Mouse (Mus musculus) heart, embryonic 11.5 days (tissue): ENCODE data around the gene Adprh. TPM values are rescaled to one million over a fixed set of nuclear protein-coding genes. Genes with fewer than 3 reads are reported as not detected.
A peak's percentile ranks its signal among the peaks of the same experiment; 100 is the strongest.

Experiments
- ATAC-seq: fragments of 200-750 bp; cut with Nextera tagmentation; replicated peaks from 2 replicates; pipeline ENCODE4 v1.8.0; 2017; ENCODE audit warnings: moderate library complexity; ENCODE audit not compliant: insufficient number of reproducible peaks, low FRiP score, low TSS enrichment
- H3K27ac ChIP-seq: fragments of 300-500 bp; sonication (generic); 2 replicates; pipeline ENCODE4 v1.5.1; 2014; ENCODE audit warnings: mild to moderate bottlenecking, low read depth, low read length
- H3K27me3 ChIP-seq: fragments of 300-500 bp; sonication (generic); 2 replicates; pipeline ENCODE4 v1.6.1; 2014; ENCODE audit warnings: mild to moderate bottlenecking, low read length, mixed read lengths; ENCODE audit not compliant: control insufficient read depth, insufficient read depth
- H3K36me3 ChIP-seq: fragments of 300-500 bp; sonication (generic); 2 replicates; pipeline ENCODE4 v1.6.1; 2014; ENCODE audit warnings: mild to moderate bottlenecking, low read length, moderate library complexity, mixed read lengths; ENCODE audit not compliant: control insufficient read depth, insufficient read depth
- H3K4me1 ChIP-seq: fragments of 300-500 bp; sonication (generic); 2 replicates; pipeline ENCODE4 v1.6.1; 2014; ENCODE audit warnings: low read length; ENCODE audit not compliant: control insufficient read depth, insufficient read depth
- H3K4me2 ChIP-seq: fragments of 300-500 bp; sonication (generic); 2 replicates; pipeline ENCODE4 v1.6.1; 2014; ENCODE audit warnings: mild to moderate bottlenecking, moderate library complexity
- H3K4me3 ChIP-seq: fragments of 300-500 bp; sonication (generic); 2 replicates; pipeline ENCODE4 v1.5.1; 2014; ENCODE audit warnings: low read depth, low read length
- H3K9ac ChIP-seq: fragments of 300-500 bp; sonication (generic); 2 replicates; pipeline ENCODE4 v1.6.1; 2014; ENCODE audit warnings: mild to moderate bottlenecking, low read depth, low read length, moderate library complexity
- H3K9me3 ChIP-seq: fragments of 300-500 bp; sonication (generic); replicated peaks from 2 replicates; pipeline ENCODE4 v1.6.1; 2016; ENCODE audit warnings: low read length; ENCODE audit not compliant: control insufficient read depth
- WGBS: fragments of 180-500 bp; shearing (Covaris S2); extraction: QIAGEN DNeasy Blood & Tissue Kit; methylation state at CpG from one replicate; pipeline ENCODE4 v1.1.7; 2014; ENCODE audit not compliant: insufficient replicate concordance; 5-methylcytosine and 5-hydroxymethylcytosine counted together
- polyA plus RNA-seq: library from polyadenylated mRNA; unstranded; fragments of >200 nt; fragmentation: Nextera tagmentation; extraction: Ambion mirVana; gene quantifications from 2 replicates; pipeline ENCODE4 v1.2.1, GENCODE M21; 2014

Gene Adprh
- polyA plus RNA-seq, 1 experiment from 2014 or later: 101 TPM

GRCm38 (mm10) chr16:38440403-38440802, 12.1 kb downstream of the Adprh start:
- no peak overlapping the region for H3K4me2 ChIP-seq
- no peak overlapping the region for H3K9ac ChIP-seq
- H3K4me1 ChIP-seq: no peaks in the 10 kb centered on the region
- H3K27me3 ChIP-seq: no peaks in the 10 kb centered on the region
- H3K4me3 ChIP-seq: no peak overlapping the region
- H3K27ac ChIP-seq: no peak overlapping the region
- H3K36me3 ChIP-seq: peaks cover 10% of the 10 kb centered on the region
- no peaks in the 10 kb centered on the region for H3K9me3 ChIP-seq
- ATAC-seq: 0 out of 2 replicates have a peak, but pooled peaks have one; percentile 10
- WGBS: 48% methylated on average over 6 of the region's 6 CpGs

GRCm38 (mm10) chr16:38439190-38439589, 13.3 kb downstream of the Adprh start:
- Histone ChIP-seq H3K4me1 (no peaks in the 10 kb centered on the region), H3K27ac (no peak overlapping the region), H3K27me3 (no peaks in the 10 kb centered on the region), H3K4me2 (no peak overlapping the region), H3K36me3 (peaks cover under 1% of the 10 kb centered on the region; the same call in 1 of the 2 replicates), H3K9me3 (no peaks in the 10 kb centered on the region), H3K4me3 (no peak overlapping the region), H3K9ac (no peak overlapping the region)
- no peak for ATAC-seq
- WGBS: 73% methylated on average over 1 of the region's 1 CpGs

- ATAC-seq: no peak
- no peak overlapping the region for H3K27ac ChIP-seq
- H3K27me3 ChIP-seq: no peaks in the 10 kb centered on the region
- no peaks in the 10 kb centered on the region for H3K36me3 ChIP-seq
- 89% methylated on average over 4 of the region's 4 CpGs for WGBS
- no peak overlapping the region for H3K4me3 ChIP-seq
- H3K9ac ChIP-seq: no peak overlapping the region
- H3K9me3 ChIP-seq: no peaks in the 10 kb centered on the region
- no peak overlapping the region for H3K4me2 ChIP-seq
- H3K4me1 ChIP-seq: peaks cover 7% of the 10 kb centered on the region
Measured at GRCm38 (mm10) chr16:38434295-38434795, 18.2 kb downstream of the Adprh start.

GRCm38 (mm10) chr16:38433514-38433913, 19.0 kb downstream of the Adprh start:
- H3K9me3 ChIP-seq: no peaks in the 10 kb centered on the region
- 83% methylated on average over 8 of the region's 8 CpGs for WGBS
- H3K4me3 ChIP-seq: no peak overlapping the region
- H3K36me3 ChIP-seq: no peaks in the 10 kb centered on the region
- H3K27ac ChIP-seq: no peak overlapping the region
- no peak overlapping the region for H3K9ac ChIP-seq
- no peak for ATAC-seq
- no peak overlapping the region for H3K4me2 ChIP-seq
- H3K4me1 ChIP-seq: peaks cover 7% of the 10 kb centered on the region
- no peaks in the 10 kb centered on the region for H3K27me3 ChIP-seq

GRCm38 (mm10) chr16:38432498-38433425, 19.7 kb downstream of the Adprh start, which contains the start of gene Pla1a:
TSS of gene Pla1a (minus strand) at chr16:38433145.
- no peak for ATAC-seq
- Histone ChIP-seq H3K27me3 (no peaks in the 10 kb centered on the region), H3K4me2 (no peak within 1 kb of the TSS), H3K36me3 (no peaks in the 10 kb centered on the region), H3K9me3 (no peaks in the 10 kb centered on the region), H3K4me3 (no peak within 1 kb of the TSS), H3K27ac (0 out of 2 replicates have a peak within 1 kb of the TSS, but pooled peaks have one; percentile 15), H3K4me1 (peaks cover 7% of the 10 kb centered on the region), H3K9ac (no peak within 1 kb of the TSS; the same call in 1 of the 2 replicates)
- 78% methylated on average over 11 of the region's 11 CpGs for WGBS

GRCm38 (mm10) chr16:38431446-38432185, 20.9 kb downstream of the Adprh start:
- Histone ChIP-seq H3K4me3 (no peak overlapping the region), H3K4me1 (peaks cover 7% of the 10 kb centered on the region), H3K4me2 (no peak overlapping the region), H3K36me3 (no peaks in the 10 kb centered on the region), H3K27ac (0 out of 2 replicates have a peak overlapping the region, but pooled peaks have one; percentile 15), H3K9ac (no peak overlapping the region; the same call in 1 of the 2 replicates), H3K27me3 (no peaks in the 10 kb centered on the region), H3K9me3 (no peaks in the 10 kb centered on the region)
- ATAC-seq: no peak
- 29% methylated on average over 13 of the region's 13 CpGs for WGBS

- 83% methylated on average over 1 of the region's 1 CpGs for WGBS
- no peak overlapping the region for H3K27ac ChIP-seq
- H3K4me2 ChIP-seq: no peak overlapping the region
Measured at GRCm38 (mm10) chr16:38425799-38426198, 26.7 kb downstream of the Adprh start.

GRCm38 (mm10) chr16:38425374-38425773, 27.1 kb downstream of the Adprh start:
- no peak overlapping the region for H3K4me3 ChIP-seq
- H3K9ac ChIP-seq: no peak overlapping the region
- no peaks in the 10 kb centered on the region for H3K27me3 ChIP-seq
- WGBS: 81% methylated on average over 2 of the region's 2 CpGs
- no peaks in the 10 kb centered on the region for H3K36me3 ChIP-seq
- no peak overlapping the region for H3K27ac ChIP-seq
- H3K9me3 ChIP-seq: no peaks in the 10 kb centered on the region
- no peak overlapping the region for H3K4me2 ChIP-seq
- ATAC-seq: no peak
- H3K4me1 ChIP-seq: no peaks in the 10 kb centered on the region

More at GRCm38 (mm10) chr16:38425799-38426198, 26.7 kb downstream of the Adprh start:
- Histone ChIP-seq H3K9me3 (no peaks in the 10 kb centered on the region), H3K36me3 (no peaks in the 10 kb centered on the region), H3K4me1 (no peaks in the 10 kb centered on the region), H3K9ac (no peak overlapping the region), H3K4me3 (no peak overlapping the region), H3K27me3 (no peaks in the 10 kb centered on the region)
- ATAC-seq: no peak
